Mouse (Mus musculus): ENCODE measurements at regions not wholly inside any gene's neighbourhood (a gene's known extent, or its start where the extent isn't known, plus 50 kb on each side); places are given as distances from the start of the nearest gene placed in this dataset.
A peak's percentile ranks its signal among the peaks of the same experiment; 100 is the strongest.

GRCm38 (mm10) chr16:75332853-75333252 lies 253.0 kb downstream of the Lipi start:
- DNase-seq (ENCODE audit: low spot score in 2 of 2) = no peak
- intact Hi-C loops (cut with DNase I) = no loop called here

GRCm38 (mm10) chr16:75325296-75325695 lies 260.6 kb downstream of the Lipi start:
- intact Hi-C loops (cut with DNase I) = loop anchor here (10.0 kb wide), 1 partner anchor 470 kb away; no protein-coding TSS in a partner anchor
- DNase-seq (ENCODE audit: low spot score in 2 of 2) = no peak

GRCm38 (mm10) chr16:75304743-75305142 lies 281.1 kb downstream of the Lipi start:
- DNase-seq (ENCODE audit: low spot score in 2 of 2) = no peak
- intact Hi-C loops (cut with DNase I) = no loop called here

- DNase-seq (ENCODE audit: low spot score in 2 of 2) = no peak
- intact Hi-C loops (cut with DNase I) = no loop called here
Measured at GRCm38 (mm10) chr16:75297416-75297815, 288.4 kb downstream of the Lipi start.

GRCm38 (mm10) chr16:75292736-75293428 lies 293.0 kb downstream of the Lipi start:
- intact Hi-C loops (cut with DNase I) = no loop called here
- DNase-seq (ENCODE audit: low spot score in 2 of 2) = no peak

- intact Hi-C loops (cut with DNase I) = no loop called here
- DNase-seq (ENCODE audit: low spot score in 2 of 2) = no peak
Measured at GRCm38 (mm10) chr16:75291194-75291593, 294.7 kb downstream of the Lipi start.

GRCm38 (mm10) chr16:75287150-75287549 lies 298.7 kb downstream of the Lipi start:
- intact Hi-C loops (cut with DNase I) = no loop called here
- DNase-seq (ENCODE audit: low spot score in 2 of 2) = no peak

GRCm38 (mm10) chr16:75285811-75286210 lies 300.1 kb downstream of the Lipi start:
- intact Hi-C loops (cut with DNase I) = no loop called here
- no peak for DNase-seq (ENCODE audit: low spot score in 2 of 2)

- intact Hi-C loops (cut with DNase I) = no loop called here
- DNase-seq (ENCODE audit: low spot score in 2 of 2) = no peak
Measured at GRCm38 (mm10) chr16:75263903-75264302, 322.0 kb downstream of the Lipi start.

- intact Hi-C loops (cut with DNase I) = no loop called here
- no peak for DNase-seq (ENCODE audit: low spot score in 2 of 2)
Measured at GRCm38 (mm10) chr16:75254981-75255380, 330.9 kb downstream of the Lipi start.

GRCm38 (mm10) chr16:75249170-75249569 lies 336.7 kb downstream of the Lipi start:
- intact Hi-C loops (cut with DNase I) = no loop called here

GRCm38 (mm10) chr16:75240383-75240782 lies 345.5 kb downstream of the Lipi start:
- DNase-seq (ENCODE audit: low spot score in 2 of 2) = no peak
- intact Hi-C loops (cut with DNase I) = no loop called here

More at GRCm38 (mm10) chr16:75249170-75249569, 336.7 kb downstream of the Lipi start:
- DNase-seq (ENCODE audit: low spot score in 2 of 2) = no peak

- intact Hi-C loops (cut with DNase I) = no loop called here
- peak in 1 of 2 experiments; percentile 8 for DNase-seq (ENCODE audit: low spot score in 2 of 2)
Measured at GRCm38 (mm10) chr16:75232133-75232532, 353.7 kb downstream of the Lipi start.

- no peak for DNase-seq (ENCODE audit: low spot score in 2 of 2)
- intact Hi-C loops (cut with DNase I) = no loop called here
Measured at GRCm38 (mm10) chr16:75193404-75193803, 392.5 kb downstream of the Lipi start.

GRCm38 (mm10) chr16:75190316-75190715 lies 395.5 kb downstream of the Lipi start:
- intact Hi-C loops (cut with DNase I) = no loop called here
- no peak for DNase-seq (ENCODE audit: low spot score in 2 of 2)

GRCm38 (mm10) chr16:75166040-75166439 lies 419.8 kb downstream of the Lipi start:
- no peak for DNase-seq (ENCODE audit: low spot score in 2 of 2)
- intact Hi-C loops (cut with DNase I) = no loop called here

GRCm38 (mm10) chr16:75164969-75165726 lies 420.7 kb downstream of the Lipi start:
- intact Hi-C loops (cut with DNase I) = no loop called here
- no peak for DNase-seq (ENCODE audit: low spot score in 2 of 2)

GRCm38 (mm10) chr16:75159740-75160139 lies 426.1 kb downstream of the Lipi start:
- intact Hi-C loops (cut with DNase I) = no loop called here
- no peak for DNase-seq (ENCODE audit: low spot score in 2 of 2)

- intact Hi-C loops (cut with DNase I) = no loop called here
- no peak for DNase-seq (ENCODE audit: low spot score in 2 of 2)
Measured at GRCm38 (mm10) chr16:75155441-75156038, 430.3 kb downstream of the Lipi start.

Measured in left cerebral cortex, postnatal 36 days (tissue).